Mouse (Mus musculus) T-helper 2 cell (primary cell): ENCODE results near the gene Gapvd1.
"Not testable (repeated sequence)": the region's sequence is repeated elsewhere in the genome, so short reads cannot be mapped to it uniquely, and the experiment has no call there.

ENCODE experiments used
- in situ Hi-C: fragments of 300-600 bp; cut with MboI, MseI; formaldehyde crosslinking; loops from one replicate; pipeline ENCODE4 v1.15.1; 2025; ENCODE audit warnings: high pct_unique_total_duplicates

Gene Gapvd1

GRCm38 (mm10) chr2:34771368-34772226 lies 16.6 kb upstream of the Gapvd1 start, which contains the start of gene Hspa5:
Hspa5 (plus strand) TSS chr2:34771970.
- in situ Hi-C loops: no loop called here

DNA sequence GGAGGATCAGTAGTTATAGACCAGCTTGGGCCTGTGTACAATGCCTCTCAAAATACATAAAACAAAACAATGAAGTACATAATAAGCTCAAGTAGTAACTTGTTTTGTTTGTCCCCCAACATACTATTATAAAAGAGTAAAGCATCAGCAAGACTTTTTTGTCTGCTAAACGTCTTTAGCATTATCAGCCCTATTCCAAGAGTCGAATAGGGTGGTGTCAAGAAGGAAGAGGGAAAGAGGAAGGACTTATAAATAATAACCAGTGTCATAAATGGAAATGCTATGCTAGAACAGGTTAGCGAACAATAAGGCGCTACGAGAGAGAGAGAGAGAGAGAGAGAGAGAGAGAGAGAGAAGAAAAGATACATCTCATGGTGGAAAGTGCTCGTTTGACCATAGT lies 15.9 kb upstream of the Gapvd1 start:
- in situ Hi-C loops: no loop called here

GRCm38 (mm10) chr2:34770049-34770448 lies 15.0 kb upstream of the Gapvd1 start:
- in situ Hi-C loops: no loop called here

DNA sequence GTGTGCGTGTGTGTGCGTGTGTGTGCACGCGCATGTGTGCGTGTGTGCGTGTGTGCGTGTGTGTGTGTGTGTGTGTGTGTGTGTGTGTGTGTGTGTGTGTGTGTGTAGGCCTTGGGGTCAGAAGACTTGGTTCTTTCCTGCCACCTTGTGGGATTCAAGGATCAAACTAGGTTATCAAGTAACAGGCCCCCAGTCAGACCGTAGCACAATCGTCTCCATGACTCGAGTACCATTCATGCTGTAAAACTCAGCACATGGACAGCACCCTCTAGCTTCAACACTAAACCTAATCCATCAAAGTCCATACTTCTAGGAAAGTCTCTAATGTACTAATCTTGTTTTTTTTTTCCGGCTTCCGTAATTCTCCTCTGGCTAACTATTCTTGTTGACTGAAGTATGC lies 9.8 kb upstream of the Gapvd1 start:
- in situ Hi-C loops: no loop called here

DNA sequence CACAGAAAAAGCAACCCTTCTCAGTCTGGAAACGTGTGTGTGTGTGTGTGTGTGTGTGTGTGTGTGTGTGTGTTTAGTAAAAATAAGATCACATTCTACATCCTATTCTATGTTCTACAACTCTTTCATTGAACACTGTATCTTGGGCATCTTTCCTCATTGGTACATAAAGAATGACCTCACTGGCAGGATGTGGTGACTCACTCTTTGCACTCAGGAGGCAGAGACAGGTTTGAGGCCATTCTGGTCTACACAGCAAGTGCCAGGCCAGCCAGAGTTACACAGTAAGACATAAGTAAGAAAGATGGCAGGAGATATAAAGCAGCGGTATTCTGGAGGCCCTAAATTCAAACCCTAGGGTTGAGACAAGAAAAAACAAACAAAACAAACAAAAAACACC lies 7.8 kb upstream of the Gapvd1 start:
- in situ Hi-C loops: no loop called here

DNA sequence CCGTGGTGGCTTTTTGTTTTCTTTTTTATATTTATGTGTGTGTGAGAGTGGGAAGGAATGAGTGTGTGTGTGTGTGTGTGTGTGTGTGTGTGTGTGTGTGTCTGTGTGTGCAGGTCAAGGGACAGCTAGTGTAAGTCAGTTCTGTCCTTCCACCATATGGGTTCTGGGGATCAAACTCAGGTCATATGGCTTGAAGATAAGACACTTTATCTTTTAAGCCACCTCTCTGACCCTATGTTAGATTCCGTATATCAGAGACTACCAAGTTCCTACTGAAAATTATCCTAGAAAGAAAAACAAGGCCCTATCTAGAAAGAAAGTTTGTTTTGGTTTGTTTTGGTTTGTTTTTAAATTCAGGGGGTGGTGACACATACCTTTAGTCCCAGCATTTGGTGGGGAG lies 7.1 kb upstream of the Gapvd1 start:
- in situ Hi-C loops: no loop called here

DNA sequence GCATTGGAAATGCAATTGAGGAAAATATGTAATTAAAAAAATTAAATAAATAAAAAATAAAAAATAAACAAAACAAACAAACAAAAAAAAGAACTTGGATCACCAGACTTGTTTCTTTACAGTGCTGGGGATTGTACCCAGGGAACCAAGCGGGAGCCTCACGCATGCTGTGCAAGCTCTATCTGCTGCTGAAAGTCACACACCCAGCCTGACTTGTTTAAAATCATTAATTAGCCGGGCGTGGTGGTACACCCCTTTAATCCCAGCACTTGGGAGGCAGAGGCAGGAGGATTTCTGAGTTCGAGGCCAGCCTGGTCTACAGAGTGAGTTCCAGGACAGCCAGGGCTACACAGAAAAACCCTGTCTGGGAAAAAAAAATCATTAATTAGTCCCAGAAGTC lies 6.2 kb upstream of the Gapvd1 start:
- in situ Hi-C loops: not testable (repeated sequence)

DNA sequence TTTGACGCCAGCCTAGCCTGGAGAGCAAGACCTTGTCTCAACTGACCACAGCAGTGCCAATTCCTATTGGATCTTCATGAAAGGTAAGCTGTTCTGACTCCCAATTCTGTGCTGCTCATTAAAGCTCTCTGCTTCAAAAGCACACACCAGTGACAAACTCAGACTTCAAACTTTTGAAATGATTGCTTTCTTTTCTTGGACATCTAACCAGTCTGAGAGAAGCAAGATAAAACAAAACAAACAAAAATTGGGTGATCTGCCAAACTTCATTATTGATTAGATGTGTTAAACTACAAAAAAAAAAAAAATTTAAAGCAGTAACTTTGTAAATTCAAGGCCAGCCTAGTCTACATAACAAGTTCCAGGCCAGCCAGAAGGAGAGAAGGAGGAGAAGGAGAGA lies 2.3 kb upstream of the Gapvd1 start:
- in situ Hi-C loops: no loop called here

- in situ Hi-C loops: no loop called here
Measured at GRCm38 (mm10) chr2:34753811-34754550, 1.1 kb downstream of the Gapvd1 start.

DNA sequence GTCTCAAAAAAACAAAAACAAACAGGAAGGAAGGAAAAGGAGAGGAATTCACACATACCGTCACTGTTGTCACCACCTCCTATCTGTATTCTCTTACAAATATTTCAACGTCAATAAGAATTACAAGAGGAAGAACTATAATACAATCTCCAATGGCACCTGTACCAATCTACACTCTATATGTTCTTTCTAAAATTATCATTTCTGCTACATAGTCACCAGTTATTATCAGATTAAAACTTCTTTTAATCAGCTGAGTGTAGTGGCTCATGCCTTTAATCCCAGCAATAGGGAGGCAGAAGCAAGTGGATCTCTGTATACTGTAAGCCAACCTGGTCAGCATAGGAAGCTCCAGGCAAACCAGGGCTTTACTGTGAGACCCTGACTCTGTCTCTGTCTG lies 4.8 kb downstream of the Gapvd1 start:
- in situ Hi-C loops: no loop called here

- in situ Hi-C loops: no loop called here
Measured at GRCm38 (mm10) chr2:34748479-34748878, 6.6 kb downstream of the Gapvd1 start.

- in situ Hi-C loops: no loop called here
Measured at GRCm38 (mm10) chr2:34745673-34746072, 9.4 kb downstream of the Gapvd1 start.

DNA sequence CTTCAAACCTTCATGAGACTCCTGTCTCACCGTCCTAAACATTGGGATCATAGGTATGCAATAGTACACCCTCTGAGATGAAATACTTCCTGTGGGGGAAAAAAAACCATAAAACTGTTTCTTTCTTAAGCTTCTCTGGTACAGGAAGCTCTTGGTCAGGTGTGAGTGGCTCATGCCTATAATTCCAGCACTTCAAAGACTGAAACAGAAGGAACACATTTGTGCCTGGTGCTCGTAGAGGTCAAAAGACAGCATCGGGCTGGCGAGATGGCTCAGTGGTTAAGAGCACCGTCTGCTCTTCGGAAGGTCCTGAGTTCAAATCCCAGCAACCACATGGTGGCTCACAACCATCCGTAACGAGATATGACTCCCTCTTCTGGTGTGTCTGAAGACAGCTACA lies 10.6 kb downstream of the Gapvd1 start:
- in situ Hi-C loops: no loop called here

GRCm38 (mm10) chr2:34742675-34743074 lies 12.4 kb downstream of the Gapvd1 start:
- in situ Hi-C loops: no loop called here

- in situ Hi-C loops: no loop called here
Measured at GRCm38 (mm10) chr2:34741390-34742159, 13.5 kb downstream of the Gapvd1 start.

DNA sequence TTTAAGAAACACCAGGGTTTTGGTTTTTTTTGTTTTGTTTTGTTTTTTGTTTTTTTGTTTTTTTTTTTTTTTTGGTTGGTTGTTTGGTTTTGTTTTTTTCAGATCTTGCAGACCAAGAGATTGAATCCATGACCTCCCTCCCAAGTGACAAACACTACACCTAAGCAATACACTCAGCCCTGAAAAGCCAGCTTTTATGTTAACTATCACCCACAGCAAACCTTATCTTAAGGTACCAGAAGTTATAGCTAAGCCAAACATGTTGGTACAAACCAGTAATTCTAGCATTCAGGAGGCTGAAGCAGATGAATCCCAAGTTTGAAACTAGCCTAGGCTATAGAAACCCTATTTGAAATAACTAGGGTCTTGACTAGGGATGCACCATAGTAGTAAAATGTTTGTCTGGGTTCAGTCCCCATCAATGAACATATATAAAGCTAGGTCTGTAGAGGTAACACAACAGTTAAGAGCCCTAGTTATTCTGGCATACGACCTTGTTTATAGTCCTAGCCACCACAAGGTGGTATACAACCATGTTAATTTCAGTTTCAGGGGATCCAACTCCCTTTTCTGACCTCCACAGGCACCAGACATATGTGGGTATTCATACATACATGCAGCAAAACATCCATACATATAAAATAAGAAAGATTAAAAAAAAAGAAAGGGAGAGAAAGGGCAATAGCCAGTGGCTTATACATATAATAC lies 15.2 kb downstream of the Gapvd1 start:
- in situ Hi-C loops: no loop called here

DNA sequence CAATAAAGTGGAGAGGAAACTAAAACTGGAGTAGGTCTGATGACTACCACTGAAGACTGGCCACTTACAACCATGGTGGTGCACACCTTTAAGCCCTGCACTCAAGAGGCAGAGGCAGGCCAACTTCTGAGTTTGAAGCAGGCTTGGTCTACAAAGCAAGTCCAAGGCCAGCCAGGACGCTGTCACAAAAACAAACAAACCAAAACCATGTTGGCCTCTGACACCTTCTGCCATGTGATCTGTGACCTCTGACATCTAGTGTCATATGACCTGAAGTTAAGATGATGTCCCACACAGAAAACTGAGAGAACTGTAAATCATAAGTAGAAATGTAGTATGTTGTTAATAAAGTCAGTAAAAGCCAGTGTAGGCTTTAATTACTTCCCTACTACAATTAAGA lies 17.1 kb downstream of the Gapvd1 start:
- in situ Hi-C loops: no loop called here

DNA sequence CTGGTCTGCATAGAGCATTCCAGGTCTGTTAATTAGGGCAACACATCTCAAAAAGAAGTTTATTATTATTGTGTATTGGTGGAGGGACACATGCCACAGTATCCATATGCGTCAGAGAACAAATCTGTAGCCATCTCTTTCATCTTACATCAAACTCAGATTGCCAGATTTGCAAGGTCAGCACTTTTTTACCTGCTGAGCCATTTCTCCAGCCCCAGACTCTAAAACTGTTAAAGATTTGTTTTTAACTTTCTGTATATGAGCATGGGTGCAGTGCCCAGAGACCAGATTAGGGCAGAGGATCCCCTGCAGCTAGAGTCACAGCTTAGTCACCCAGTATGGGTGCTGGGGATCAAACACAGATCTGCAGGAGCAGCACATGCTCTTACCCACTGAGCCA lies 18.4 kb downstream of the Gapvd1 start:
- in situ Hi-C loops: no loop called here

- in situ Hi-C loops: no loop called here
Measured at GRCm38 (mm10) chr2:34727045-34727728, 27.8 kb downstream of the Gapvd1 start.

DNA sequence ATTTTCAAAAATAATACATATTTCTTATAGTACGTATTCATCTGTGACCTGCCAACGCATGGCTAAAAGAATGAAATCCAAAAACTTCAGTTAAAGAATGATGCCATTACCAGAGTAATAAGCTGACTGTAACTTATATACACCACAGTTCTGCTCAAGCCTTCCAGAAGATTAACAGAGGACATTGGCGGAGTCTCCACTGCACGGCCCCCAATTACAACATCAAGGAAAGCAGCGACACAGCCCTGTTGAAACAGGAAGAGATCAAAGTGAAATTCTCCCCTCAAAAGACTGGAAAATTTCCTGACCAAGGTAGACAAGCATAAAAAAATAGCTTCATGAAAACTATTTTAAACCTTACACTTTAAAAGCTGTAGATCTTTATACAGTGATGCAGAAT lies 29.8 kb downstream of the Gapvd1 start:
- in situ Hi-C loops: no loop called here

- in situ Hi-C loops: loop anchor here (25.0 kb wide), 1 partner anchor 419 kb away; no protein-coding TSS in a partner anchor
Measured at GRCm38 (mm10) chr2:34718196-34718595, 36.8 kb downstream of the Gapvd1 start.
